Mouse (Mus musculus) forebrain, embryonic 11.5 days (tissue): ENCODE data around the gene Toe1. TPM values are rescaled to one million over a fixed set of nuclear protein-coding genes. Genes with fewer than 3 reads are reported as not detected.

Source experiments
- ATAC-seq: fragments of 200-750 bp; cut with Nextera tagmentation; replicated peaks from 2 replicates; pipeline ENCODE4 v1.8.0; 2017; ENCODE audit warnings: moderate TSS enrichment; ENCODE audit not compliant: low FRiP score
- DNase-seq: peaks from one replicate; pipeline ENCODE4 v3.0.0-alpha.2; 2017; ENCODE audit warnings: low spot score
- H3K27ac ChIP-seq: fragments of 300-500 bp; sonication (generic); 2 replicates; pipeline ENCODE4 v1.5.1; 2014; ENCODE audit warnings: low read depth, low read length
- H3K27me3 ChIP-seq: fragments of 300-500 bp; sonication (generic); 2 replicates; pipeline ENCODE4 v1.6.1; 2014; ENCODE audit warnings: mild to moderate bottlenecking, low read length, mixed read lengths; ENCODE audit not compliant: control insufficient read depth, insufficient read depth
- H3K36me3 ChIP-seq: fragments of 300-500 bp; sonication (generic); 2 replicates; pipeline ENCODE4 v1.6.1; 2014; ENCODE audit warnings: mild to moderate bottlenecking, low read length, moderate library complexity, mixed read lengths; ENCODE audit not compliant: control insufficient read depth, insufficient read depth
- H3K4me1 ChIP-seq: fragments of 300-500 bp; sonication (generic); replicated peaks from 2 replicates; pipeline ENCODE4 v1.6.1; 2014; ENCODE audit warnings: low read length, mixed read lengths; ENCODE audit not compliant: control insufficient read depth, insufficient read depth
- H3K4me2 ChIP-seq: fragments of 300-500 bp; sonication (generic); 2 replicates; pipeline ENCODE4 v1.6.1; 2014; ENCODE audit warnings: low read depth, mild to moderate bottlenecking, low read length, moderate library complexity, mixed read lengths; ENCODE audit not compliant: severe bottlenecking
- H3K4me3 ChIP-seq: fragments of 300-500 bp; sonication (generic); 2 replicates; pipeline ENCODE4 v1.5.1; 2014; ENCODE audit warnings: low read depth, low read length
- H3K9ac ChIP-seq: fragments of 300-500 bp; sonication (generic); 2 replicates; pipeline ENCODE4 v1.6.1; 2014; ENCODE audit warnings: low read length
- H3K9me3 ChIP-seq: fragments of 300-500 bp; sonication (generic); 2 replicates; pipeline ENCODE4 v1.6.1; 2016; ENCODE audit warnings: low read length, mixed read lengths; ENCODE audit not compliant: control insufficient read depth
- WGBS: fragments of 180-500 bp; shearing (Covaris S2); extraction: QIAGEN DNeasy Blood & Tissue Kit; methylation state at CpG from one replicate; pipeline ENCODE4 v1.1.7; 2014; 5-methylcytosine and 5-hydroxymethylcytosine counted together
- polyA plus RNA-seq: library from polyadenylated mRNA; unstranded; fragments of >200 nt; fragmentation: Nextera tagmentation; extraction: Ambion mirVana; gene quantifications from 2 replicates; pipeline ENCODE4 v1.2.1, GENCODE M21; 2014

Toe1 gene
- polyA plus RNA-seq, 1 experiment from 2014 or later = 34.3 TPM

DNA sequence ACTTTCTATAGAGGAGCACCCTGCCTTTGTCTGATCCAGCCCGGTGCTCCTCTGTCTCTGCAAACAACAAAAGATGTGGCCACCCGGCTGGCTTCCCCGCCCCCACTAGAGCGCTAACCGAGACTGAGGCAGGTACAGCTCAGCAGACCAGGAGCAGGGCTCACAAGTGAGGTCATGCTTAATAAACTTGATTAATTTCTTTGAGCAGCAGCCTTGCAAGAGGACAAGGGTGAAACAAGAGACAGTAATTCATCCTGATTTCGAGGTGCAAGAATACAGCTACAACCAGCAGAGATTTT lies 22.6 kb upstream of the Toe1 start:
- peaks cover 8% of the 10 kb centered on the region for H3K4me1 ChIP-seq
- no peak overlapping the region for H3K4me3 ChIP-seq
- H3K27me3 ChIP-seq = no peaks in the 10 kb centered on the region
- 8% methylated on average over 6 of the region's 6 CpGs for WGBS
- no peaks in the 10 kb centered on the region for H3K36me3 ChIP-seq
- peak overlapping the region; percentile 41 for H3K9ac ChIP-seq
- ATAC-seq (peak; percentile 70), DNase-seq (peak; percentile 67)
- 0 out of 2 replicates have a peak overlapping the region, but pooled peaks have one; percentile 8 for H3K4me2 ChIP-seq
- peak overlapping the region; percentile 57; the same call in 1 of the 2 replicates for H3K27ac ChIP-seq
- no peaks in the 10 kb centered on the region for H3K9me3 ChIP-seq

GRCm38 (mm10) chr4:116829364-116830069 lies 22.1 kb upstream of the Toe1 start:
- WGBS = 34% methylated on average over 6 of the region's 6 CpGs
- Histone ChIP-seq H3K4me2 (no peak overlapping the region), H3K9me3 (no peaks in the 10 kb centered on the region), H3K36me3 (no peaks in the 10 kb centered on the region), H3K4me3 (no peak overlapping the region), H3K4me1 (peaks cover 8% of the 10 kb centered on the region), H3K27me3 (no peaks in the 10 kb centered on the region), H3K27ac (peak overlapping the region; percentile 59), H3K9ac (peak overlapping the region; percentile 41)
- ATAC-seq = peak; percentile 57
- DNase-seq = no peak

DNA sequence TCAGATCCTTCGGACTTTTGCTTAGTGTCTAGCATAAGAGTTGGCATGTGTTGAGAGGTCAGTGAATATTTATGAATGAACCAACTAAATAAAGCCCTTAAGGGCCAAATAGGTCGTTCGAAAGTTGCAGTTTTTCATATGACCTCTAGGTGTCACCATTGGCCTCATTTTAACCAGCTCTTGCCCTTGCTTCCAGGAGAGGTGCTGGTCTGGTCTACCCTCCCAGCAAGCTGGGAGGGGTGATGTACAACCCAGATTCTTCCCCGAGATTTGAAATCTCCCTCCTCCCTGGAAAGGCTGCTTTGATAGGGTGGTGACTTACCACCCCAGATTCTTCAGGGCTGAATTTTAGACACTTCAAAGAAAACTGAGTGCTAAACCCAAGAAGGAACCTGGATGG lies 20.4 kb upstream of the Toe1 start:
- no peak overlapping the region for H3K27ac ChIP-seq
- no peaks in the 10 kb centered on the region for H3K27me3 ChIP-seq
- ATAC-seq (peak; percentile 37; the same call in 1 of the 2 replicates), DNase-seq (no peak)
- H3K4me3 ChIP-seq = no peak overlapping the region
- H3K4me2 ChIP-seq = no peak overlapping the region
- H3K9ac ChIP-seq = no peak overlapping the region
- peaks cover 13% of the 10 kb centered on the region for H3K4me1 ChIP-seq
- no peaks in the 10 kb centered on the region for H3K36me3 ChIP-seq
- 2% methylated on average over 4 of the region's 4 CpGs for WGBS
- no peaks in the 10 kb centered on the region for H3K9me3 ChIP-seq

- H3K27ac ChIP-seq = peak overlapping the region; percentile 50; the same call in 1 of the 2 replicates
- H3K4me1 ChIP-seq = peaks cover 15% of the 10 kb centered on the region; the same call in 1 of the 2 replicates
- peak overlapping the region; percentile 89 for H3K9ac ChIP-seq
- H3K9me3 ChIP-seq = no peaks in the 10 kb centered on the region
- ATAC-seq (peak; percentile 47), DNase-seq (peak; percentile 70)
- under 1% methylated on average over 24 of the region's 29 CpGs for WGBS
- peak overlapping the region; percentile 83 for H3K4me2 ChIP-seq
- H3K36me3 ChIP-seq = no peaks in the 10 kb centered on the region
- H3K27me3 ChIP-seq = peaks cover 13% of the 10 kb centered on the region
- peak overlapping the region; percentile 54 for H3K4me3 ChIP-seq
Measured at GRCm38 (mm10) chr4:116824541-116825004, 17.1 kb upstream of the Toe1 start.

DNA sequence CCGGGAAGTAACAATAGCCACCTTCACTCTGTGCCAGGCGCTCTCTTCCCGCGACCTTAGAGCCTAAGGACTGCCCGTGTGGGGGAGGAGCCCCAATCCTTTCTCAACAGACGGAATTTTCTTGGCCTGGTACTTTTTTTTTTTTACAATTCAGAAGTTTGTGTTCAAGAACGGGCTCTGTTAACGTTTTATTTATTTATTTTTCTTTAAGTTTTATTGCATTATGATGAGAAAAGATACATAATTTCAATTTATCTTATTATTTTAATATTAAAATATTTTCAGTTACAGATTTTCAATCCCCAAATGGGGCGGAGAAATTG lies 14.2 kb upstream of the Toe1 start, which contains the start of gene Hpdl:
Gene Hpdl (minus strand): TSS at position 14 of the 323 bp plus-strand sequence.
- peak within 1 kb of the TSS; percentile 98 for H3K4me2 ChIP-seq
- ATAC-seq = no peak; the same call in 1 of the 2 replicates
- peaks cover 13% of the 10 kb centered on the region; the same call in 1 of the 2 replicates for H3K4me1 ChIP-seq
- DNase-seq = no peak
- H3K27ac ChIP-seq = no peak within 1 kb of the TSS
- H3K9ac ChIP-seq = peak within 1 kb of the TSS; percentile 58
- peaks cover 13% of the 10 kb centered on the region for H3K27me3 ChIP-seq
- H3K9me3 ChIP-seq = no peaks in the 10 kb centered on the region
- H3K36me3 ChIP-seq = no peaks in the 10 kb centered on the region
- WGBS = 11% methylated on average over 9 of the region's 9 CpGs
- peak within 1 kb of the TSS; percentile 37 for H3K4me3 ChIP-seq

GRCm38 (mm10) chr4:116820902-116821693 lies 13.7 kb upstream of the Toe1 start:
- WGBS = under 1% methylated on average over 51 of the region's 51 CpGs
- H3K27ac ChIP-seq = no peak overlapping the region
- peaks cover 13% of the 10 kb centered on the region; the same call in 1 of the 2 replicates for H3K4me1 ChIP-seq
- H3K9ac ChIP-seq = peak overlapping the region; percentile 58
- H3K27me3 ChIP-seq = peaks cover 13% of the 10 kb centered on the region
- no peaks in the 10 kb centered on the region for H3K9me3 ChIP-seq
- no peaks in the 10 kb centered on the region; the same call in 1 of the 2 replicates for H3K36me3 ChIP-seq
- ATAC-seq (peak; percentile 69), DNase-seq (peak; percentile 79)
- peak overlapping the region; percentile 37 for H3K4me3 ChIP-seq
- peak overlapping the region; percentile 98 for H3K4me2 ChIP-seq

DNA sequence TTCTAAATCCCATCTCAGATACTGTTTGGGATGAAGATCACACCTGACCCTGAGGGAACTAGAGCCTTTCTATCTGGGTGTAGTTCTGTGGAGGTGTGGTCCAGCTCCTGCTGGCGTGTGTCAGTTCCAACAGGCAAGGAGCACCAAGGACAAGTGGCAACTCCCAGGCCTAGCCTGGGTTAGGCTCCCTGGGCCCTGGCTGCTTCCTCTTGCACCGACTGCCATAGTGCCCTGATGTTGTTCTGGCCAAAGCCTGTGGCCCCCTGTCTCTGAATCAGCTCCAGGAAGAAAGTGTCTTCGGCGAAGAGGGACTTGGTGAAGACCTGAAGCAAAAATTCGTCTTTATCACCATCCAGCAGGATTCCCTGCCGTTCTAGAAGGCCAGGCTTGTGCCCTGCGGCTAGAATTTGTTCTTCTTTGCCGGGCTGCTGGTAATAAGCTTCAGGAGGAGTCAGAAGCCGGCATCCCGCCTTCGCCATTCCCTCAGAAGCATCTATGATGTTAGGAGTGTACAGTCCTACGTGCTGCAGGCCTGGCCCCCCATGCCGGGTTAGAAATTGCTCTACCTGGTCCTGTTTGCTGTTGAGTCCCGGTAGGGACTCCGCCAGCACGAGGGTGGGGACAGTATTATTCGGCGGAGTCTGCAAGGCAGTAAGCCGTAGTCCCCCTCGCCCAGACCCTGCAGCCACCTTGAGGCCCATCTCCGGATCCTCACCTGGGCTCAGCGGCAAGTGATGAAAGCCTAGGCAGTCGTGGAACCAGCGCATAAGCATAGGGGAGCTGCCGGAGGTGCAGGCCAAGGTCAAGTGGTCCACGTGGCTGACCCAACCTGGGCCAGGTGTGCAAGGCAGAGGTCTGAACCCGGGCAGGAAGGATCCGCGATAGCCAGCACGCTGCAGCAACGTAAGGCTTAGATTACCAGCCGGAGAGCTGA lies 12.8 kb upstream of the Toe1 start:
- Histone ChIP-seq H3K36me3 (no peaks in the 10 kb centered on the region; the same call in 1 of the 2 replicates), H3K4me1 (peaks cover 13% of the 10 kb centered on the region; the same call in 1 of the 2 replicates), H3K4me3 (peak overlapping the region; percentile 37), H3K9me3 (no peaks in the 10 kb centered on the region), H3K27me3 (peaks cover 13% of the 10 kb centered on the region), H3K27ac (no peak overlapping the region), H3K4me2 (peak overlapping the region; percentile 98), H3K9ac (peak overlapping the region; percentile 58)
- WGBS = 22% methylated on average over 32 of the region's 32 CpGs
- no peak for ATAC-seq
- DNase-seq = no peak

- no peak overlapping the region for H3K4me2 ChIP-seq
- peaks cover 13% of the 10 kb centered on the region for H3K27me3 ChIP-seq
- peaks cover 9% of the 10 kb centered on the region; the same call in 1 of the 2 replicates for H3K4me1 ChIP-seq
- ATAC-seq (no peak), DNase-seq (no peak)
- no peak overlapping the region for H3K27ac ChIP-seq
- 89% methylated on average over 6 of the region's 6 CpGs for WGBS
- no peaks in the 10 kb centered on the region for H3K9me3 ChIP-seq
- H3K9ac ChIP-seq = no peak overlapping the region
- no peaks in the 10 kb centered on the region; the same call in 1 of the 2 replicates for H3K36me3 ChIP-seq
- H3K4me3 ChIP-seq = no peak overlapping the region
Measured at GRCm38 (mm10) chr4:116817486-116817885, 10.0 kb upstream of the Toe1 start.
